Mouse (Mus musculus) frontal cortex, postnatal 36 days (tissue): ENCODE results near the gene Nrg3.
"Not testable (repeated sequence)": the region's sequence is repeated elsewhere in the genome, so short reads cannot be mapped to it uniquely, and the experiment has no call there.

Experiments
- DNase-seq, 2 experiments: peaks; one replicate each; pipeline ENCODE4 v3.0.0; 2022; ENCODE audit warnings: low spot score in 2 of 2

Nrg3 gene

DNA sequence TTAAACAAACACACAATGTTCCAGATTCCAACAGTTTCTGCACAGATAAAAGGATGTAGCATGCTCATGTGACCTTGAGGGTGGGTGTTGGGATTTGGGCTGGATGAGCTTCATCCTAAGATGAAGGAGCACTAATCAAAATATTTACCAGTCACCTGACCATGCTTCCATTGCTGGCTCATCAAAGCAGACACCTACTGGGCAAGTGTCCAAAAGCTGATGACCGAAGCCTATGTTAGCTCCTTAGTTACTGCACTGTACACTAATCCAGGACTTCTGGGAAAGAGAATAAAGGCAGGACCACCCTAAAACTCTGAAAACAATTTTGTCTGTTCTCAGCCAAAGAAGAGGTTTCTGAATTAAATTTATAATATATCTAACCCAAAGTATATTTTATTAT, 261.4 kb downstream of the Nrg3 start:
- DNase-seq = no peak

DNA sequence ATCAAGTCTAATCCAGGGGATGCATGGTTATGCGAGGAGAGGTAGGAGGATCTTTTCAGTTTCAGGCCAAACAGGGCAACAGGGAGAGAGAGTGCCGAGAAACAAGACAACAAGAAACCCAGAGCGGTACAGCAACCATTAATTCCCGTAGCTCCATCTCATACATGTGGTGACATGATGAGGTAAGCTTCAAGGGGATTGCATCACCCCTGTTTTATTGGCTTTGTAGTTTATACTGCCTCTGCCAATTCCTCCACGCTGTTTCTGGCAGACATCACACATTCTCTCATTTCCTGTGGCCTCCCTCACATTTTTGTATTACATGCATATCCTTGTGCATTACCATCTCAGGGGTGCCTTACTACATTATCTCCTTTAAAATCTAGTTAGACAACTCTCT, 280.9 kb downstream of the Nrg3 start:
- DNase-seq = no peak

DNA sequence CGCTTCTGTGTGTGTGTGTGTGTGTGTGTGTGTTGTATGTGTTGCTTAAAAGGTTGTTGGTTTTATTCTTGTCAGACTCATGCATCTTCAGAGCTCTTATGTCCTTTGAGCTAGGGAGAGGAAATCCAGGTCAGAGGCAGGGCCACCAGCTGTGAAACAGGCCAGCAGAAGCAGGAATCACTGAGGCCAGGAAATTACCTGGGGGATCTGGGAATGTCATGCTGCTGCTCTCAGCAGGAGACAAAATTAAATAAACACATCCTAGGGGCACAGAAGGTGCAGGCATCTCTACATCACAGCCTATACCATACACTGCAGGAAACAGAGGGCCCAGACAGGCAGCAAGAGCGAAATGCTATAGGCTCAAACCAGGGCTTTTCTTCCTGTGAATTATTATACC, 299.2 kb downstream of the Nrg3 start:
- DNase-seq = no peak

DNA sequence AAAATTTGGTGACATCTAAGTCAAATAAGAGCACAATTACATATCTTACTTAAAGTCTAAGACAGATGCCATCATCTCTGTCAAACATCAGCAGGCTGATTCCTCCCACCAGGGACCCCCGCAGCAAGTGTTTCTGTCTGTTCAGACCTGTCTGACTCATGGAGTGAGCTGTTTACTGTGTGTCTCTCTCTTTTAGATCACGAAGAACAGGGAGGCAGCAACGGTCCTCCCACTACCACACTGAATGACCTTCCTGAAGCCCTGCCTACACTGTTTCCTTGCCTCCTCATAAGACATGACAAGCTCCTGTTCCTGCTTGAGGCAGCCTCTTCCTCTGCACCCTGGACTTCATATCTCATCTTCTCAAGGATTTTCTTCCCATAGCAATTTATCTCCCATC, 312.7 kb downstream of the Nrg3 start:
- DNase-seq = no peak

DNA sequence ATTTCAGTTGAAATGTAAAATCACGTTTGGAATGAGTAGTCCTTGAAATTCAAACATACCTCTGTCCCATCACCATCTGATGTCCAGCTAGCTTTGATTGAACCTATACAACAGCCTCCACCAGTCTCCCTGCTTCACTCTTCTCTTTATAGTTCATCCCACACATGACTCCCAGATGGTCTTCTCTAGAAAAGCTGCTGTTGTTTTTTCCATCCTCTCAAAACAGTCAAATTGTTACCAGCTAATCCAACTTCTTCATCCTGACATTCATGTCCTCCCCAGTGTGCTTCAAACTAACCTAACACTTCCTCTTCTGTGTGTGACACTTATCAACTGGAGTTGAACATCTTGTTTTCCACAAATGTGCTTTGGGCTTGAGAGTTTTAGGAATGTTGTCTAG, 317.4 kb downstream of the Nrg3 start:
- peak in 1 of 2 experiments; percentile 50 for DNase-seq

DNA sequence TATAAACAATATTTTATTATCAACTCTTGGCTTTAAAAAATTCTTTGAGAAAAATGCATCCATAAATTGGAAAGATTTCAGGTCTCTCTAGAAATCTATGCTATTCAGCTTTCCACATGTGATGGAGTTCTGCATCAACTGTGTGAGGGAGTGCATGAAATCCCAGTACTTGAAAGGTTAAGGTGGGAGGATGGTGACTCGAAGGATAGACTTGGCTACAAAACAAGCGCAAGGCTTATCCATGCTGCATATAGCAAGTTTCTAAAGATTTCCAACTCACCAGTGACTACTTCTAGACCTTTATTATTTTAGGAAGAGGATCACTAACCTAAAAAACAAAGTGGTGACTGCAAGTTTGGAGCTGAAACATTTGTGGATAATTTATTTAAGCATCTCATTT, 343.1 kb downstream of the Nrg3 start:
- no peak for DNase-seq

DNA sequence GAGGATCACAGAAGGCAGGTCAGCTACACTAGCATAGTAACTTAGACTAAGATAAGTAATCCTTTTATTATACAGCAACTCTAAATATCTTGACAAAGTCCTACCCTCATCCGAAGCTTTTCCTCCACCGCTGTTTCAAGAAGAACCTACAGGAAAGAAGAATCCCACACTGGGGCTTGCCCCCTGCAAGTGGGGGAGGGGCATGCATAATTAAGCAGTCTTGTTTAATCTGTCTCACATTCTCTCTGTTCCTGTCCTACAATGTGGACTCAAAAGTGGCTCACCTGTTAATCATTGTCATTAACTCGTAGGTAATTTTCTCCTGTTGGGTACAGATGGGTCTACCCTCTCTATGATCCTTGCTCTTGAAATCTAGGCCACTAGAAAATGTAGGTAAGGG, 354.9 kb downstream of the Nrg3 start:
- no peak for DNase-seq

DNA sequence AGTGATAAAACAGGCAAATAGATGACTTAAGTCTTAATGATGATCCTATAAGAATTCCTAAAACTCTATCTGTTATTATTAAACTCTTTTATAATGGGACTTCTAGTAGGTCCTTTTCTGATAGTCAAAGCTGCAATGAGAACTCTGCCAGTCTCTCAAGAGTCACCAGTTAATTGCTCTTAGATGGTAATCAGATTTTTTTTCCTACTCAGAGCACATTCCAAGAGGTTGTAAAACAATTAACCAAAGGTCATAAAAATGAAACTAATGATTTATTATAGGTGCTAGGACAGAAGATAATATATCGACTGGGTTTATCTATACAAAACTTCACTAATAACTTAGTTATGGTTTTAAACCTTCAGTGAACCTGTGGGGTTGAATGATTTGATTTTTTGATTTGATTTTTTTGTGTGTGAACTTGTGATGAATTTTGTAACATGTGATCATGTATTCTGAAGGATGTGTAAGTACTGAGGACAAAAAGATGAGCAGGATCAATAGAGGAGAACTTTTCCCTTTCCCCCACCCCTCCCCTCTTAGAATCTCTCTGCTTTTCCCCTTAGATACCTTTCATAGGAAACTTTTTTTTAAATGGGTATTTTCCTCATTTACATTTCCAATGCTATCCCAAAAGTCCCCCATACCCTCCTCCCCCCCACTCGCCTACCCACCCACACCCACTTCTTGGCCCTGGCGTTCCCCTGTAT, 356.2 kb downstream of the Nrg3 start:
- not testable (repeated sequence) for DNase-seq

DNA sequence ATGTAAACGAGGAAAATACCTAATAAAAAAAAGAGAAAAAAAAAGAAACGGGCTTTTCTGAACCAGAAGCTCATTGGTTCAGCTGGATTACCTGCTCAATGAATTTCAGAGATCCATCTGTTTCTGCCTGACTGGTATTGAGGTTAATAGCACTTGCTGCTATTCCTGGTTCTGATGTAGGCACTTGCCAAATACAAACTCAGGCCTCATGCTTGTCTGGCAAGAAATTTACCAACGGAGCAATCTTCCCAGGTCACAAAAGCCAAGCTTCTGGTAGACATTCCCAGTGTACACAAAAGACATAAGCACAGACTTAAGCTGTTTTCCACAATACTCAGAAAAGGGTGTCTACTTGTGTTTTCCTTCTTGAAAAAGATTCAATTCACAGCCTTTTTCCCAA, 363.3 kb downstream of the Nrg3 start:
- no peak for DNase-seq

DNA sequence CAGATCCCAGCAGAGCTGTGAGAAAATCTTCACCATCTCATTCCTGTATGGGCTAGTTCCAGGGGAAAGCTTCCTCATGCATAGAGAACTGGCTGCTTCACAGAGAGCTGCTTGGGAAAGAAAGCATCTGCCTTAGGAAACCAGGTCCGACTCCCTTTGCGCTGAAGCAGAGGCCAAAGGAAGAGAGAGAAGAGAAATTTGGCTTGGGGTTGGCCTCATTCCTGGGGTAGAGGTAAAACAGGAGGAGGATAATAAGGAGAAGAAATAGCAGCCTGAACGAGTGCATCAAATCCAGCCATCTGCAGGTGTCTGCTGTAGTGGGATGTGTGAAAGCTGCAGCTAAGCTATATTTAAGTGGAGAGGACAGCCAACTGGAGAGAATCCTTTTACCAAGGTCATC, 366.1 kb downstream of the Nrg3 start:
- peak; percentile 35 to 72 for DNase-seq

DNA sequence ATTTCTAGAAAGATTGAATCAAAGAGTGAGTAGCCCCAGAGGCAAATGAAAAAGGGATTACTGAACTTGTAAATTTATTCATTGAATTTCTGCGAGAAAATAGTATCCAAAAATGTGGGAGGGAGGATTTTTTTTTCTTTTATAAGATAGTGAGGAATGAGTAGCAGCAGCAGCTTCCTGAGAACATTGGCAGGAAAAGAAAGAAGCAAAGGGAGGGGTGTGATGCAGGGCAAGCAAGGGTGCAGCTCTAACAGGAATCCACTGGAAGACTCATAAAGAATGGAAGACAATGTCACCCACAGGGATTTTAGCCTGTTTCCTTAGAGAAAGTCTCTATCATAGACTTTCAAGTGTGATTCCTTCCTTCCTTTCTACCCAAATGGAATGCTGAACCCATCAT, 377.7 kb downstream of the Nrg3 start:
- DNase-seq = no peak

DNA sequence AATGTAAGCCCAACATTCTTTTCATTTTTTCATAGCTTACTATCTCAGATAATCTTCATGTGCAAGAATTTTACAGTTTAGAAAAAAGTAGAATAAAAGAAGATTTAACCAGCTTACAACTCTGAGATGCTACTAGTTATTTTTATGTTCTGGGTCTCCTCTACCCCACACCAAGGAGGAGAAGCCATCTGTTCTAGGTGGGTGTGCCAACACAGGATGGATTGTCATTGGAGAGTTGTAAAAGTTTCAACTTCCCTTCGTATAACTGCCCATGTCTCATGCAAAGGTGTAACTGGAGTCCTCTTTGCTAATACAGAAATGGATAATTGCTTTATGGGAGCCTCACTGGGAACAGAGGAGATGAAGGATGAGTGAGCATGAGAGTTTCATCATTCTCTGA, 393.4 kb downstream of the Nrg3 start:
- peak; percentile 21 to 57 for DNase-seq

DNA sequence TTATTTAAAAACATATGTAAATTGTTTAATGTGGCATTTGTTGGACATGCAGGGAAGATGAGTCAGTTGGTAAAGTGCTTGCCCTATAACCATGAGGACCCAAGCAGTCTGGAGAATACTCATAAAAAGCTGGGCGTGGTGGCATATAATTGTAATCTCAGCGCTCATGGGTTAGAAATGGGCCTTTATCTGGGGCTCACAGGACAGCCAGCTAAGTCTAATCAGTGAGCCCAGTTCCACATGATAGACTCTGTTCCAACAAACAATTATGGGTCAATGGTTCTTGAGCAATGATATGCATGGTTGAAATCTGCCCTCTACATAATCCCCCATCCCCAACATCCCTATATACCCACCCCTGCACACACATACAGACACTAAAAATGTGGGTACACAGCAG, 421.3 kb downstream of the Nrg3 start:
- no peak for DNase-seq

DNA sequence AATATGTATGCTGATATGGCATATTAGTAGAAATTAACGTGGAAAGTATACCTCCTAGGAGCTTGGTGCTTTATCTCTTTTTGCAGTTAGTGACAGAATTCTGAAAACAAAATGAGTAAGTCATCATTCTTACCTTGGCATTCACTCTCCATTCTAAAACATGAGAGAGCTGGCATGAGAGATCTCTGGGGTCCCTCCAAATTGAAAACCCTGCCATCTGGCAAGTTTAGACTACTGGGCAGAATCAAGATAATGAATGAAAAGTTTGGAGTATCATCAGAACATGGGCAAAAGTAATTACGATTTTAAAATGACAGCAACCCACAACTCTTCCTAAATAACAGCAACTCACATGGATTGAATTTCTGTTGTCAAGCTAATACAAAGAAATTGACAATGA, 423.9 kb downstream of the Nrg3 start:
- DNase-seq = no peak

DNA sequence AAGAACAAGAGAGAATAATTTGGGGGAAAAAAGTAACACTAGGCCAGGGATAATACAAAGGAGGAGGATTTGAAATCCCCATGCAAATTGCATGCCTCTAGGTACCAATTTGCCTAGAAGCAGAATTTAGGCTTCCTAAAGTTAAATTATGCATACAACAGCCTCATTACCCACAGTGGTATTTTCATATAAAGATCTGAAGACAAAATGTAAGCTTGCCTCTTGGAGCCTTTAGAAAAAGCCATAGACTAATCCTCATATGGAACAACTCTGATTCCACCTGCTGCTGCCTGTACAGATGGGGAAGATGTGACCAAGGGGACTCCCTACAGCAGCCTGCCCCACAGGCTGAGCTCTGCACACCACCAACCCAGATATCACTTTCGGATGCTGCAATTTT, 428.6 kb downstream of the Nrg3 start:
- DNase-seq = no peak

DNA sequence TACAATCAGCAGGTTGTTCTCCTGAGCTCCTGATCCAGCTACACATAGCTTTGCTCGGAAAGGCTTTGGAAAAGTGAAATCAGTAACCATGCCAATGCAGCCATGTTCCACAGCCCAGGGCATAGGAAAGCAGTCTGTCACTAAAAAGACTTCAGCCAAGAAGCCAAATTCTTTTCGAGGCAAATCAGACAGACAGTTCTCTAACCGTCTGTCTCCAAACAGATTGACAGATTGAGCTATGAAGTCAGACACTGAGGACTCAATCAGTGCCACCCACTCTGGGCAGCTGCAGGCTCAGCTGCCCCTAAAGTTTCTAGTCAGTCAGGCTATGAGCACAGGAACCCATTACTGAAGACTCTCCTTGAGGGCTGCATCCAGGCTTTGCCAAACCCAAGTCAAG, 429.1 kb downstream of the Nrg3 start:
- DNase-seq = no peak

DNA sequence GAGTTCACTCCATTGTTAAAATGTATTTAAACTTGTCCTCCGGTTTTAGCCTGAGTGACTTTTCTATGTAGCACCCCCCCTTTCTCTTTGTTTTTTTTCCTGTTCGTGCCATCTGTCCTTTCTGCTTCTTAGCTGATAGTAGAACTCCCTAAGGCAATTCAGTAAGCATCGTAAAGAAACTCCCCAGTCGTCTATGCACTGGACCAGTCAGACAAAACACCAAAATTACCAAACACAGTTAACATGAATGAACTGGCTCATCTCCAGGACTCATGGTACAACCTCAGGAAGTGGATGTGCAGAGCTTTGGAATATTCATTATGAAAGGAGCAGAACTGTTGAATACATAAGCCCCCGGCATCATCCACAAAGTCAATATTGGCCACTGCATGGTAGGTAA, 429.5 kb downstream of the Nrg3 start:
- no peak for DNase-seq

DNA sequence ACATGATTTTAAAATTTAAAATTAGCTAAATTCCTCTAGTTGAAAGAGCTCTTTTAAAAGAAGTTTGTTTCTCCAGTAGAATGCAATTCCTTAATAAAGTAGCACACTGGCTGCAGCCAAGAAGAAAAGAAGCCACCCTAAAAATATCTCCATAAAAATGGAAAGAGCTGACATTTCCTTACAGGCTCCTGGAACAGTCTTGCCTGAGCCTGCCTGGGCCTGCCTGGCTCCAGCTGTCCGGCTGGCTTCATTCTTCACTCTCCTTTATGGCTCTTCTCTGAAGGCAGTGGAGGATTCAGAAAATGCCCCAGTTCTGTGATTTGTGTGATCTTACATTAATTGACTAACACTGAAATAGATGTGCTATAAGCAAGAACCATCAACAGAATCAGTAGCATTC, 433.8 kb downstream of the Nrg3 start:
- DNase-seq = peak in 1 of 2 experiments; percentile 75

DNA sequence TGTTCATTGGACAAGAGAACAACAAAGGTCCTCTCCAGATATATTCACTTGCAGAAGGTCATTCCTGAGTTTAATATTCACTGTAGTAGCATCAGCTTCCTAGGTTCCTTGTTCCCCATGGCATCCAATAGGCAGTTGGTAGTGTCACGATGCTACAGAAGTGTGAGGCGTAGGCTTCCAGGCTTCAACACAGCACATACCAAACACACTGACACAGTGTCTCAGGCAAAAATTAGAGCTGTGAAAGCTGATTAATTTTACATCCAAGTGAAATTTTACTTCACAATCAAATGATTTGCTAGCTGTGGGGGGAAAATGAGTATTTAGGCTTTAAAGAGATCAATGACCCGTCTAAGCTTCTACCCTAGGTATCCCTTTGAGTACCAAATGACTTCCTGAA, 438.4 kb downstream of the Nrg3 start:
- DNase-seq = peak in 1 of 2 experiments; percentile 69

DNA sequence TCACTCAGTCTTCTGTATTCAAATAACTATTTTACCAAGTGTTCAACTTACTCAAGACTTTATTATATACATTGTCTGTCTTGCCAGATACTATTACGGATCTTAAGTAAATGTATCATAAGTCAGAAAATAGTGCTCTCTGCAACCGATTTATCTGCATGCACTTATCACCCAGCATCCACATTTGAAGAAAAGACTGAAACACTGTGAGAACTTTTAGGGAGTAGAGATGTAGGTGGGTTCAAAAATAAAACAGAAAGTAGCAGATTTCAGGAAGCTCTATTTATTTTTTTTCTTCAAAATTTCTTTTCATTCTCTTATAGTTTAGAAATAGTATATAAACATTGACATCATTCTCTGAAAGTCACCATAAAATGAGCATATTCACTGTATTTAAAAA, 449.8 kb downstream of the Nrg3 start:
- DNase-seq = no peak

DNA sequence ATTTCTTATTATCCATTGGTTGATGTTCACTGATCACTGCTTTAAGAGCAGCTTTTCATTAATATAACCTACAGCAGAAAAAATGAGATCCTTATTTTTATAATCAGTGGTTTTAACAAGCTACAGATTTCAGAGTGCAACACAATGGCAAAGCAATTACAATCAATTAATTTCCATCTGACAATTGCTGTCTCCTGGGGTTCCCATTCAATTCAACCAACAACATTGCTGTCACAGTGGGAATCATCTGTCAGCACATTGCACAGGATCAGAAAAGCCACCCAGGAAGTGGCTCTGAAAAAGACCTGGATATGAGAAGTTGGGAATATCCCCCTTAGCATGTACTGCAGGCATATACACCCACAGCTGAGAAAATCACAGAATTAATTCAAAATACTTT, 458.8 kb downstream of the Nrg3 start:
- DNase-seq = no peak

DNA sequence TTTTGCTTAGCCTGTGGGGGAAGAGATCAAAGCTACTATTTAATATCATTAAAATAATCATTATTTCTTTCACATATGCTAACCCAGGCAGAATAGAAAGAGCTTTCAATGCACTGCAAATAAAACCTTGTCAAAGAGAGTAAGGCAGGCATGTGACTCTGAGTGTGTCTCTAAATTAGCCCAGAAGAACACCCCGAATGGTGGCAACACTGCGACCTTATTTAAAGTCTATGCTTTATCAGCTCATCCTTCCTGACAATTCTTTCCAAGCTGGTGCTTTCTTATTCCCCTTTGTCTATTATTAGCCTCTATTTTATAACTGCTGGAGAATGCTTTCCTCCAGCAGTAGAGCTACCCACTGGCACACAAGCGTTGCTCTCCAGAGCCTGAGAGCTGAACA, 475.0 kb downstream of the Nrg3 start:
- no peak for DNase-seq

DNA sequence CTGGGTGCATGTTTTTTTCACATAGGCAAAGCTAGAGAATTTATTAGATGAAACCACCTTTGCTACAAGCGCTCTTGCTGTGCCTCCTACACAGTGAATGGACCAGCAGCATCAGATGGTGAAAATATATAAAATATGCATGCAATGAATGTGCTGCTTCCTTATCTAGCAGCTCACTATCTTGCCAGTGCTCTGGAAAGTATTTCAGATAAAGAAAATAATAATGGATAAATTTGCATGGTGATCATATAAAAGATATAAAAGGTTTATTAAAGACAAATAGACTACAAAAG, 480.4 kb downstream of the Nrg3 start:
- no peak for DNase-seq

DNA sequence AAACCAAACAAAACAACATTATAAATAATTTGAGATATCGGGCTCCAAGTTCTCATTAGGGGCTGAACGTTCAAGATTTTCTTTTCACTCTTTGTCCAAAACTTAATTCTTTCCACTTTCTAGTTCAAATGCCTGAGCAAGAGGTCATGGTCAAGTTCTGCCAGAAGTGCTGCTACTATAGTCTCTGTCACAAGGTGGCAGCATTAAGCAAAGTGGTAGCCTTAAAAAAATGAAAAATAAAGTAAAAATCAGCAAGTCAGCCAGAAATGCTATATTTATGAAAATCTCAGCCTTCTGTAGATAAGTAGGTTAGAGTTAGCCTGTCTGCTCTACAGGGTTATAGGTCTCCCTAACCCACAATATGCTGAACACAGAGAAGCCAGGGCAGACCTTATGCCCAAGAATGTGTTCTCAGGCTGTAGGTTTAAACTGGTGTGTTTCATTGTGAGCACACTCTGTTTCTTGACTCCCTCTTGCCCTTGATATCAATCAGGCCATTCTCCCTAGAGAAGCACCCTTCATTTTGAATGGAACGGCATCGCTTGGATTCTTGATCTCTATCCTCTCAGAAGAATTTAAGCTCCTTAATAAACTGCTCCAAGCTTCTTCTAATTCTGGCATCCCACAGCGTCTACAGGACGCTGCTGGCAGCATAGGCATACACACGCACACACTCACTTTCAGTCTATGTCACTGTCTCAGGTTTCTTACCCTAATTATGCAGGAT, 480.9 kb downstream of the Nrg3 start:
- DNase-seq = peak; percentile 24 to 65
